Mouse (Mus musculus): Measurements from ENCODE around the gene Cep68.

DNA sequence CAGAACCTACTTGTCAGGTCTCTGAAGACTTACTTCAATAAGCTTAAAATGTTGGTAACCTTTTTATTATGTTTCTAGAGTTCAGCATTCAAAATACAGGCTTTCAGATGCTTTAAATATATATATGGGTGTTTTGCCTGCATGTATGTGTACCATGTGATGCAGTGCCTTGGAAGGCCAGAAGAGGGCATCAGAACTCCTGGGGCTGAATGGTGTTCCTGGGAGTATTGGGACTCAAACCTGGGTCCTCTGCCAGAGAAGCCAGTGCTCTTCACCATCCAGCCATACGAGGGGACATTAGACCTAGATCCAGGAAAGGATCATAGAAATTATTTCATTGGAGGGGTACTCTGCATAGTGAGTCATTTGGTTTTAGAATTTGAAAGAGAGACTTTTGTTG lies 34.5 kb downstream of the Cep68 start:
- TF ChIP-seq CTCF (conservative IDR thresholded peaks at IDR 0.05; ENCODE audit: low read length), result peak; percentile 79
- no peak for TF ChIP-seq POU5F1 (IDR thresholded peaks at IDR 0.05; ENCODE audit: borderline replicate concordance, low read length)
